Mouse (Mus musculus): ENCODE data around the gene Cyp2d26.

Gene Cyp2d26

GRCm38 (mm10) chr15:82763631-82764420 is 30.3 kb downstream of the Cyp2d26 start, which contains the start of gene Cyp2d40:
Cyp2d40 (minus strand) TSS chr15:82764183.
- no peak for DNase-seq (ENCODE audit: low read depth, low spot score)

- no peak for DNase-seq (ENCODE audit: low read depth, low spot score)
These were observed 46.0 kb downstream of the Cyp2d26 start for GRCm38 (mm10) chr15:82748141-82748540.

GRCm38 (mm10) chr15:82747516-82747915 is 46.6 kb downstream of the Cyp2d26 start:
- DNase-seq (ENCODE audit: low read depth, low spot score), result no peak
